Mouse (Mus musculus) heart, adult 9 months (tissue): ENCODE results near the gene Mbd3.
A peak's percentile ranks its signal among the peaks of the same experiment; 100 is the strongest.
"Not testable (repeated sequence)": the region's sequence is repeated elsewhere in the genome, so short reads cannot be mapped to it uniquely, and the experiment has no call there.

ENCODE experiments used
- DNase-seq, 2 experiments: peaks; one replicate each; pipeline ENCODE4 v3.0.0; 2022; ENCODE audit warnings: low spot score in 2 of 2

Mbd3 gene

DNA sequence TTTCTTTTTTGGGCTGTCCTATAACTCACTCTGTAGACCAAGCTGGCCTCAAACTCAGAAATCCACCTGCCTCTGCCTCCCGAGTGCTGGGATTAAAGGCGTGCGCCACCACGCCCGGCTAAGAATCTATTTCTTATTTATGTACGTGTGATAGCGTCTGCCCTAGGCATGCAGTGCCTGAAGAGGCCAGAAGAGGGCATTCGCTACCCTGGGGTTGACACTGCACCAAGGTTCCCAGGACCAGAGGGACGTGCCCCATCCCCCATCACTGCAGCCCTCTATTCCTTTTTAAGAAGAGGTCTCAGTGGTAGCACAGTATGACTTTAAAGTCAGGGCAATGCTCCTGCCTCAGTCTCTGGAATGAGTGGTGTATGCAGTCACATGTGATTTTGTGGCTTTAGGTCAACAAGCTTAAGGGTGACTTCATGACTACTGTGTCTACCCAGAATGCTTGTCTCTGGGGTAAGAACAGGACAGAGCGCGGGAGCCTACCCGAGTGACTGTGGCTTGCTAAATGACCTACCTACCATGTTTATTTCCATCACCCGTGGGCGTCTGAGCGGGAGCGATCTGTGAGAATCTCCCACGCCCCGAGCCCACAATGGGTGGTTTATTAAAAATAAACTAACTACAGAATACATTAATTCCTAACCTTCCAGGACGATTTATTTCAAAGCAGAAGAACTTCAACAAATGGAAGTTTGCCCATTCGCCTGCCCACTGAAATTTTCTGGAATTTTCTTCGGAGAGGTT, 29.2 kb downstream of the Mbd3 start:
- DNase-seq, result no peak

DNA sequence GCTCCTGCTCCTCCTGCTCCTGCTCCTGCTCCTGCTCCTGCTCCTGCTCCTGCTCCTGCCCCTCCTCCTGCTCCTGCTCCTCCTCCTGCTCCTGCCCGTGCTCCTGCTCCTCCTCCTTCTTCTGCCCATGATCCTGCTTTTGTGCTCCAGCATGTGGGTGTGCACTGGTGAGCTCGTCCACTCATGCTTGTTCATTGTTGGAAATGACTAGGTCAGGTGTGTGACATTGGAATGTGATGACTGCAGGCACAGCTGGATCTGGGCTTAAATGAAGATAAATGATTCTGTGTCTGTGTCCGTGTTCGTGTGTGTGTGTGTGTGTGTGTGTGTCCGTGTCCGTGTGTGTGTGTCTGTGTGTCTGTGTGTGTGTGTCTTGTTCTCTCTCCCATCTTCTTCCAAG, 31.0 kb downstream of the Mbd3 start:
- no peak for DNase-seq

DNA sequence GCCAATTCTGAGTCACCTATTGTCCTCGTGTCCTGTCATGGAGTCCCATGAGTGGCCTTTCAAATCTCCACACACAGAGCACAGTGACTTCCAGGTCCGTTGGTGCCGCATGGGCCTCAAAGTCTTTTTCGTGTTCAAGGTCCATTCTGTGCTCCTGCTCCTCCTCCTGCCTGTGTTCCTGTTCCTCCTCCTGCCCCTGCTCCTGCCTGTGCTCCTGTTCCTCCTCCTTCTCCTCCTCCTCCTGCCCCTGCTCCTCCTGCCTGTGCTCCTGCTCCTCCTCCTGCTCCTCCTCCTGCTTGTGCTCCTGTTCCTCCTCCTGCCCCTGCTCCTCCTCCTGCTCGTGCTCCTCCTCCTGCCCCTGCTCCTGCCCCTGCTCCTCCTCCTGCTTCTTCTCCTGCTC, 31.4 kb downstream of the Mbd3 start:
- DNase-seq, result no peak

DNA sequence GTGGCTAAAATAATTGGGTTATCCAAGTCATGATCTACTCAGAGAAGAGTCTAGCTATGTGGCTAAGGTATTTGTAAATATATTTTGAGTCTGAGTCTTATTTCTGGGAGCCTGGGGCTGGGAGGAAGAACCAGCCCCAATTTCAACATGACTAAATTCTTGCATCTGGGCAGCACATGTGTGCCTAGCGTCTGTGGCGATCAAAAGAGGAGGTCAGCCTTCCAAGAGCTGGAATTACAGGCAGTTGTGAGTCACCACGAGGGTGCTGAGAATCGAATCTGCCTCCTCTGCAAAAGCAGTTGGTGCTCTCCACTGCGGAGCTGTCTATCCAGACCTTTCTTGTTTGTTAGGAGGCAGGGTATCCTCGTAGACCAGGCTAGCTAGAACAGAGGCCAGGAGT, 33.6 kb downstream of the Mbd3 start:
- DNase-seq, result no peak

DNA sequence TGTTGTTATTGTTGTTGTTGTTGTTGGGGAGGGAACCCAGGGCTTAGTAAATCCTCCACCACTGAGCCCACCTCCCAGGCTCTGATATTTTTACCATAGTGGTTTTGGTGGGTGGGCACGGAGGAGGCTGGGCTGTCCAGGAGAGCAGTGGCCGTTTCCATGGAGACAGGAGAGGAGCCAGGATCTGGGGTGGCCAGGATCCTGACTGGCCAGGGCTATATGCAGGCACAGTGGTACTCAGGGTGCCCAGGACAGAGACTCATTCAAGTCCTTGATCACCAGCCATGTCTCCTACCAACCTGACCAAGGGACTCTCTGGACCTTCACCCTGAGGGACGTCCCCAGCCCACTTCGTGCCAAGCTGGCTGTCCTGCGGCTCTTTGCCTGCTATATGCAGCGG, 35.6 kb downstream of the Mbd3 start:
- DNase-seq, result no peak

DNA sequence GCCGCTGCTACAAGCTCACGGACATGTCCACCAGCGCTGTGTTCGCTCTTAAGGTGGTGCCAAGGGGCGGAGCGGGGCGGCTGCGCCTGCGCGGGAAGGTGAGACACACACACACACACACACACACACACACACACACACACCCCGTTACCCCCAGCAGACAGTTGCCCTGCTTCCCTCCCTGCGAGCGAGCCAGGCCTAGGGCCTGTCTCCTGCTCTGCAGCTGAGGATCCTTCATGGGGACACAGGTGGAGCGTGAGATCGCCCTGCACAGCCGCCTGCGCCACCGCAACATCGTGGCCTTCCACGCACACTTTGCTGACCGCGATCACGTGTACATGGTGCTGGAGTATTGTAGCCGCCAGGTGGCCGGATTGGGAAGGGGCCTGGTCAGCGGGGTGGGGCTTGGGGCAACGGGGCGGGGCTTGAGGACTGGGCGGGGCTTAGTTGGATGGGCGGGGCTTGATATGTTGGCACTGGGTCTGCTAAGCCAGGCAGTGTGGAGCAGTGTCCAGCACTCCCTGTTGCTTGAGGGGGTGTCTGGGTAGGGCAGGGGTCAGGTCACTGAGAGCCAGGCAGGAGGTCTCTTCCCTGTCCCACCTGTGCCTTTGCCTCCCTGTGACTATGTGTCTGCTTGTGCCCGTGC, 41.2 kb downstream of the Mbd3 start:
- DNase-seq, result no peak

DNA sequence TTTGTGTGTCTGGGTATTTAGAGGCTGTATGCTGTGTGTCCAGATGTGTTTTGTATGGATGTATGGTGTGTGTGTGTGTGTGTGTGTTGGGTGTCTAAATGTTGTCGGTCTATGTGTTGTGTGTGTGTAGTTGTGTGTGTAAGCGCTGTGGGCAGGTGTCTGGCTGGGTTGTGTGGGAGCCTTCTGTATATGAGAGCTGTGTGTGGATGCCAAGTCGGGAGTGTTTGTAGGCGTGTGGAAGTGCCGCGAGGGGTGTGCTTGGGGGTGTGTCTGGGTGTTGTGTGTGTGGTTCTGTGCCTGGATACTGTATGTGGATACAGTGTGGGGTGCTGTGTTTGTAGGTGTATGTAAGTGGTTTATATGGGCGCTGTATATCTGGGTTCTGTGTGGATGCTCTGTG, 42.0 kb downstream of the Mbd3 start:
- DNase-seq, result no peak

GRCm38 (mm10) chr10:80356737-80357136, 42.6 kb downstream of the Mbd3 start:
- DNase-seq, result no peak

GRCm38 (mm10) chr10:80356001-80356682, 43.2 kb downstream of the Mbd3 start, which contains the start of gene Plk5:
Plk5 (plus strand) TSS chr10:80356459.
- DNase-seq, result no peak

DNA sequence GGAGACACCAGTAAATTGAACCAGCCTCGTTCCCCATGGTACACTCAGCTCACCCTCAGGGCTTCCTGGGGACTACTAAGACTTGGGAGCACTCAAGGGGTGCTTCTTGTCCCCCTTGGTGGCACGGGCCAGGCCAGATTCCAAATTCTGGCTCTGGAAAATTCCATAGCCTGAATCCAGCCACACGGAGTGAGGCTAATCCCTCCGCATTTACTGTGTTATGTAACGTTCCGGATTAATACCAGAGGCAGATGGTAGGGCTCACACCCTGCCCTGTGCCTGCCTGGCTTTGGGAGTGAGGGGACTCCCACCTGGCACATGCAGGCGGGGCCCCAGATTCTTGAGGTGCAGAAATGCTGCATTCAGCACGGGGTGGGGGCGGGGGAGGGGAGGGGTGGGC, 43.9 kb downstream of the Mbd3 start:
- no peak for DNase-seq

DNA sequence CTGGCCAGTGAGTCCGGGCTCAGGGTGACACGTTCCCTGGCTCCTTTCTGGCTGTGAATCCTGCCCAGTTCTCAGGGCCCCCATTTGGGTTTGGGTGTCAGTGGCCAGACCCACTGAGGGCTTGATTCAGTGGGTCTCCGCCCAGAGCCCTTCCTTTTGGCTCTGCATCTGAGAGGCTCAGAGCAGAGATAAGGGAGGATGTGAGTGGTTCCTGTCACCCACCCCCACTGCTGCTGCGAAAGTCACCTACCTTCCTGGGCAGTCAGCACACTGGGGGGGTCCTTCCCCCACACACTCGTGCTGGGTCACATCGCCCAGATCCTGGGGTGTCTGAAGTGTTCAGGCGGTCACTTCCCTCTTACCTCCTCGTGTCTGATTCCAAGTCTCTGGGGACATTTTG, 46.6 kb downstream of the Mbd3 start:
- no peak for DNase-seq

GRCm38 (mm10) chr10:80351896-80352295, 47.5 kb downstream of the Mbd3 start:
- no peak for DNase-seq

DNA sequence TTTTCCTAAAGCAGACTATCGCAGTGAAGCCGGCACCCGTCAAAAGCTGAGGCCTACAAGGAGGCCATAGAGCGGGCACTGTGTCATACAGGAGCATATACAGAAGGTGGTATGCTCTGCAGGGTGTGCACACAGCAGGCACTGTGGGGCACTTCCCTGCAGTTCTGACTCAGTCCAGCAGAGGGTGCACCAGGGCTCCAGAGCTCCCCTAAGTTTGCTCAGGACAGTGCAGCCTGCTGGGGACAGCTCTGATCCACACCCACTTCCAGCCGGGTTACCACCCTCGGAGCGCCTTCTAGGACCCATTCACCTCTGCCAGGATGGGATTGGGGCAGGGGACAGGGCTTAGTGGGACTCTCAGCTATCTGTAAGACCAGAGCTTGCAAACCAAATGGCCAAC, 49.1 kb downstream of the Mbd3 start:
- DNase-seq, result peak; percentile 73 to 83

- no peak for DNase-seq
These were observed 50.4 kb downstream of the Mbd3 start for GRCm38 (mm10) chr10:80348981-80349380.

DNA sequence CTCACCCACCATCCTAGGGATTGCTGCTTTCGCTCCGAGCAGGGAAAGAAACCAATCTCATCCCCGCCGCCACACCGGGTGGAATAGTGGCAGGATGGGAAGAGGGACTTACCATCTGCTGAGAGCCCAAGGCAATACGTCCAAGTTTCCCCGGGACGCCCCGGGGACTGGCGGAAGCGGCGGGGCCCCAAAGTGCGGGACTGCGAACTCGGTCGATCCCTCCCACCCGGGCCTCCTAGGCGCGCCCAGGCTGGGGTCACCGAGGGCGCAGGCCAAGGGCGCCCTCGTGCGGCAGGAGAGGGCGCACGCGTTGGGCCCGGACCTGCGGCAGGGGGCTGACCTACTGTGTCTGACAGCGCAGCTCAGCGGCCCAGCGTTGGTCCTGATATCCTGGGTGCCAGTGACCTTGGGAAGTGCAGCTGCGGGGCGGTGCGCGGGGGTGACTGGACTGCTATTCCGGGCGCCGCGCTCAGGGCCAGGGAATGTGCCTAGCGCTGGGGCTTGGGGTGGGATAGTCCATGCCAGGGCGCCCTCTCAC, 51.0 kb downstream of the Mbd3 start, which contains the start of gene Adamtsl5:
Gene Adamtsl5, minus strand, starts transcription at position 169 of the 538 bp plus-strand sequence.
- DNase-seq, result peak; percentile 80 to 83

- peak in 1 of 2 experiments; percentile 59 for DNase-seq
These were observed 51.8 kb downstream of the Mbd3 start for GRCm38 (mm10) chr10:80347514-80347967.

DNA sequence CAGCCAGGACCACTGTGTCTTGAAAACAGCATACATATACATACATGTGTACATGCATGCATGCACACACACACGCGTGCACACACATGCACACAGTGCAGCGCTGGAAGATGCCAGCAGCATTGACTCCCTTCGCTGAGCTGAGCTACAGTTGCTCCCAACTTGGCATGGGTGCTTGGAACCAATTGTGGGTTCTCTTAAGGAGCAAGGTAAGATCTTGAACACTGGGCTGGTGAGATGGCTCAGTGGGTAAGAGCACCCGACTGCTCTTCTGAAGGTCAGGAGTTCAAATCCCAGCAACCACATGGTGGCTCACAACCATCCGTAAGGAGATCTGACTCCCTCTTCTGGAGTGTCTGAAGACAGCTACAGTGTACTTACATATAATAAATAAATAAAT, 53.4 kb downstream of the Mbd3 start:
- DNase-seq, result not testable (repeated sequence)

DNA sequence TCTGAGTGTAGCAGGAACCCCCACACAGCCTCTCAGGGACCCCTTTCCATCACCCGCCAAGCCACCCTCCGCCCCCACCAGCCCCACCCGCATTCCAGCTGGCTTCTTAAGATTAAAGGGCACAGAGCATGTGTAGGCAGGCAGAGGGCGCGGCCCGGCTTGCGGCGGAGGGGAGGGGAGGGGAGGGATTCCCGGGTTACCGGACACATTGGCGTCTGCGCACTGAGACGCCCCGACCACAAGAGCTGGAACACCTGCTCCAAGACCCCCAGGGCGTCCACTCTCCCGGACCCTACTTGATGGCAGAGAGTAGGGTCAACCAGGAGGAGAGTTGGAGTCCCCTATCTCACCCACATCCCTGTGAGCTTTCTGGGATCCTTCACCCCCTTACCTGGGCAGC, 54.2 kb downstream of the Mbd3 start:
- no peak for DNase-seq

- peak in 1 of 2 experiments; percentile 78 for DNase-seq
These were observed 55.2 kb downstream of the Mbd3 start for GRCm38 (mm10) chr10:80344131-80344661.

DNA sequence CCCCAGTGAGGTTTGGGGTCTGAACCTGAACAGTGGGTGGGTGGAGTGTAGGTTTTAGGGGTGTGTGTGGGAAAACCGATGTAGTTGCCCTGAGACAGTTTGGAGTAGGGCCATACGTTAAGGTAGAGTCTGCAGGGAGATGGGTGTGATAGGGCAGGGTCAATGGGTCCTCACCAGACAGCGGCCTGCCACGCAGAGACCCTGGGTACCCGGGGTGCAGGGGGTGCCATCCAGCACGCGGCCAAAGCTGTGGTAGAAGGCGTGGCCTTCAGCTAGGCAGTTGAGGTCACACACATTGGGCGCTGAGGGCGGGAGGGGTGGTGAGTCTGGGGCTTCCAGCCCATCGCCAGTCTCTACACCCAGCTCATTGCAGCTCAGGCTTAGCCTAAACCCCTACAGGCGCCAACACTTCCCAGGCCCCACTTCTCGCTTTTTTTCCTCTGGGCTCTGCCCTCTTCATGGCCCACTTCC, 55.9 kb downstream of the Mbd3 start:
- no peak for DNase-seq

DNA sequence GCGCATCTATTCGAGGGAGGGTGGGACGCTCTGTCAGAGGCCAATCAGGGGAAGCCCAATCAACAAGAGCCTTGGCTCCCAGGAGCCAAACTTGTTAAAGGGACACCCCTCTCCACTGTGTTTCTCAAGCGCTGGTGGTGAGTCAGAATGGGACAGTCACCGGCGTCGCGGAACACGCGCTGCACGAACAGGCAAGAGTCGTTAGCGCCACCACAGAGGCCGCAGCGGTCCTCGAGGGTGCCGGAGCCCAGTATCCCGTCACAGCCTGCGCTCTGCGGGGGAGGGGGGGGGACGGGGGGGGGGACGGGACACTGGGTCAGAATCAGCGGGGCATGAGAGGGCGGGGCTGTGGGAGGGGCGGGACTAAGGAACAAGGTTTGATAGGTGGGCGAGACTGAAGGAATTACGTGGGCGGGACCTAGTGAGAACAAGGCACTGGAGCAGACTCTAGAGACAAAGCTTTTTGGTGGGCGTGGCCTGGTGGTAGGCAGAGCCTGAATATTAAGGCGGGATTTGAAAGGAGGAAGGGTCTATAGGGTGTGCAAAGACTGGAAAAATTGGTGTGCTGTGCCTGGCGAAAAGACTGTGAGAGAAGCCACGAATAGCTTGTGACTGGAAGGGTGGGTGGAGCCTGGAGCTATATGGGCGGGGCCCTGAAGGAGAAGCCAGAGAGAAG, 56.5 kb downstream of the Mbd3 start:
- DNase-seq, result no peak
